Mouse (Mus musculus) neutrophil, adult 65 days (primary cell): ENCODE results near the gene Rpl24. TPM values are rescaled to one million over a fixed set of nuclear protein-coding genes. Genes with fewer than 3 reads are reported as not detected.

Experiments
- total RNA-seq: library from RNA; stranded (reverse); gene quantifications from 2 replicates; pipeline ENCODE4 v1.2.4, GENCODE M21; 2023

Gene Rpl24
- 197 and 283 TPM in 2 replicates for total RNA-seq

DNA sequence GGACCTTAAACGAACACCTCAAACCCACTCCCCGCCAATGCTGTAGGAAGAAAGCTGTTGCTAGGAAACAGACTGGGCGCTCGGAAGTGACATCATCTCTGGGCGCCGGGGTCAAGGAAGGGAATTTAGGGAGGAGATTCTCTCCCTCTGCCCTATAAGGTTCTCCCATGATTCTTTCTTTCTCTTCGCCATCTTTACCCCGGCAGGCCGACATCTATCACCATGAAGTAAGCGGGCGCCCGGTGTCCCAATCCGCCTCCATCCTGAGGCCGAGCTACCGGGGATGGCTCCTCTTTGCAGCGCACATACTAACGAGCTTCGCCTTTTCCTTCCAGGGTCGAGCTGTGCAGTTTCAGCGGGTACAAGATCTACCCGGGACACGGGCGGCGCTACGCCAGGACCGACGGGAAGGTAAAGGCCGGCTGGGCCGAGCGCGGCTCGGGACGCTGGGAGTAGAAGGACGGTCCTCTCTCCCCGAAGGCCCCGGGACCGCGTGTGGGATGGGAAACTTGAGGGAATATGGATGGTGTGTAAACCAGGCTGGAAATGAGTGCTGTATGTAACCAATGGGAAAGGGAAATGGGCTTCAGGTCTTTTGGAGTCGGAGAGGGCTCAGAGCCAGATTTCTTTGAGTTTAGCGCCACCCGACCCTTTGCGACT lies at the start of gene Rpl24:
TSS of gene Rpl24 (plus strand) at position 64 of the 660 bp plus-strand sequence.

DNA sequence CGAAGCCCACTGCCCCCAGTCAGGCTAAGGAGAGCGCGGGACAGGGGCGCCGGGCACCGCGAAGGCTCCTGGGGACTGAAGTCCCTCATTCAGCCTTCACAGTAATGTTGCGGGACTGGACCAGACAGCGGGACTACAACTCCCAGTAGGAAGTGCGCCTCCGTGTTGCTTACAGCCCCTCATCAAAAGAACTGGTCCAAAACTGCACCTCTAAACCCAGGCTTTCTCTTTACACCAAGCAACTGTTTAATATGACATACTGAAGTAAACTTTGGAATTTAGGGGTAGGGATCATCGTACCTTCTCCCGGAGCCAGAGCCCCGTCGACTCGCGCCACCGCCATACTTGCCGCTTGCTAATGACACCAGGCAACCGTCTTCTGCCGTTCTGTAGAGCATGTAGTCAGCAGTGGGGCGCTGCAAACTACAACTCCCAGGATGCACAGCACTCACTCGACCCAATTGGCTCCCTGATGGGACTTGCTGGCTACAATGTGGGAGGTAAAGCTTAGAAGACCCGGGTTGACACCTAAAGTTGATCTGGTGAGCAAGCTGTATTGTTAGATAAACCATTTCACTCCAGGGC lies 31.5 kb upstream of the Rpl24 start, which contains the start of gene Cep97:
TSS of gene Cep97 (minus strand) at position 403 of the 585 bp plus-strand sequence.

DNA sequence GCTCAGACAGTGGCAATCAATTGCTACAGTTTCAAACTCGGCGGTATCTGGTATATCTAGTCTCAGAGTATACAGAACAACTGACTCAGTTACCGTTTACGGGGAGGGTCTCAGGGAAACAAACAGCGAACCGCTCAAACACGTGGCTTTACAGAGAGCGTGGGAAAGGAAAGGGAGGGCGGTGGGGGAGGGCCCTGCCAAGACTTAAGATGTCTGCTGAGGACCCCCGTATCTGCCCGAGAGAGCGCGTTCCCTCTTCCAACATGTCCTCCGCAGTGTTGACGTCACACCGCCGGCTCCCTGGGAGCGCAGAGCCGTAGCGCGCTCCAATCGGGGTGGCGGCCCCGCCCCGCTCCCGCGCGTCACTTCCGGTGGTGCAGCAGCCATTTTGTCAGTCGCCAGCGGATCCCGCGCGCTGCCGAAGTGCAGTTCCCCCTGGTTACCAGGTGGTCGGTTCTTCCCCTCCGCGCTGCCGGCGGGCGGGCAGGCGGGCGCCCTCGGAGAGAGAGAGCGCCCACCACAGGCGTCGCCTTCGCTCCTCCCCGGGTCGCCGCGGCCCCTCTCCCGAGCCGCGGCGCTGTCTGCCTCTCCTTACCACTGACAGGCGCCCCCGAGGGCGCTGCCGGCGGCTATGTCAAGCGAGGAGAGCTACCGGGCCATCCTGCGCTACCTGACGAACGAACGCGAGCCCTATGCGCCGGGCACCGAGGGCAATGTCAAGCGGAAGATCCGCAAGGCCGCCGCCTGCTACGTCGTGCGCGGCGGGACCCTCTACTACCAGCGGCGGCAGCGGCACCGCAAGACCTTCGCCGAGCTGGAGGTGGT lies 7.6 kb downstream of the Rpl24 start, which contains the start of gene Zbtb11:
TSS of gene Zbtb11 (plus strand) at position 453 of the 825 bp plus-strand sequence.

Other genes with a start within 250 kb of the Rpl24 start
- 430 and 497 TPM in 2 replicates for gene Nfkbiz, start 127.4 kb upstream of the Rpl24 start, total RNA-seq
- gene Nxpe3, start 71.0 kb upstream of the Rpl24 start, total RNA-seq = 2.2 and 2.4 TPM in 2 replicates
- gene Cep97, start 31.4 kb upstream of the Rpl24 start, total RNA-seq = 1.7 and 2.1 TPM in 2 replicates
- 44.4 and 59.5 TPM in 2 replicates for gene Zbtb11, start 7.6 kb downstream of the Rpl24 start, total RNA-seq
- gene Pcnp, start 63.5 kb downstream of the Rpl24 start, total RNA-seq = 84.7 and 92.5 TPM in 2 replicates
- 7.7 and 8.0 TPM in 2 replicates for gene Trmt10c, start 71.5 kb downstream of the Rpl24 start, total RNA-seq
- 44.7 and 51.6 TPM in 2 replicates for gene Senp7, start 82.1 kb downstream of the Rpl24 start, total RNA-seq
- gene Impg2, start 238.0 kb downstream of the Rpl24 start, total RNA-seq = 0.45 and 0.95 TPM in 2 replicates